Mouse (Mus musculus): ENCODE measurements around the gene Pgap3.

GRCm38 (mm10) chr11:98414162-98414561 is 13.9 kb upstream of the Pgap3 start:
- TF ChIP-seq CTCF (IDR thresholded peaks at IDR 0.05; ENCODE audit: insufficient read depth, low read length): no peak
- TF ChIP-seq POLR2A (IDR thresholded peaks at IDR 0.05; ENCODE audit: borderline replicate concordance, extremely low read depth, low read depth, low read length): no peak
